Mouse (Mus musculus) megakaryocyte, embryonic 14.5 days (primary cell): ENCODE measurements at regions not wholly inside any gene's neighbourhood (a gene's known extent, or its start where the extent isn't known, plus 50 kb on each side); places are given as distances from the start of the nearest gene placed in this dataset.

ENCODE experiments used
- FLI1 ChIP-seq: IDR thresholded peaks from 2 replicates; pipeline ENCODE4 v1.6.1; 2012; ENCODE audit warnings: low read length, inconsistent platforms, mixed read lengths
- GATA1 ChIP-seq: IDR thresholded peaks from 3 replicates; pipeline ENCODE4 v1.6.1; 2012; ENCODE audit warnings: mixed read lengths, low read length, inconsistent platforms, borderline replicate concordance

DNA sequence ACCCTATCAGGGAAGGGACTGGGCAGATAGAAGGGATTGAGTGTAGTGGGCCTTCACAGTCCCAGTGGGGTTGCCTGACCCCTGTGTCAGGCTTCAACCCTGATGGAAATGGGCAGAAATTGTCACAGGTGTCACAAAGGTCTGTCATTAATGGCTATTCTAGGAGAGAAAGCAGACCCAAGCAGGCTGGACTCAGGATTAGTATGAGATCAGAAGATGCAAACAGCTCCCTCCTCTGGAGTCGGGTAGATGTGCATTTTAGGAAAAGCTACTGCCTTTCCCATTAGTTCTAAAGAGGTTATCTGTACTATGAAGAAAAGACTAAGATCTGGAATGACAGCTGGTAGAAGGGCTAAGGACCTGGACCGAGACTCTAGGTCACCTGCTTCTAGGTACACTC is 346.9 kb upstream of the Nfe2l3 start:
- no peak for TF ChIP-seq FLI1
- TF ChIP-seq GATA1, result no peak
